Mouse (Mus musculus) CH12.LX (cell line): ENCODE results near the gene Hivep2. TPM values are rescaled to one million over a fixed set of nuclear protein-coding genes. Genes with fewer than 3 reads are reported as not detected.

ENCODE experiments used
- DNase-seq: peaks from one replicate; pipeline ENCODE4 v3.0.0-alpha.2; 2013; ENCODE audit errors: extremely low read depth
- H3K27ac ChIP-seq: 2 replicates; pipeline ENCODE4 v1.5.1; 2012; ENCODE audit warnings: low read depth, mild to moderate bottlenecking, control low read depth, moderate library complexity; ENCODE audit not compliant: insufficient read depth
- H3K27me3 ChIP-seq: replicated peaks from 2 replicates; pipeline ENCODE3; 2012; ENCODE audit warnings: inconsistent platforms
- H3K36me3 ChIP-seq, 2 experiments: replicated peaks in 1 of 2; 2 replicates each; pipeline versions ENCODE3 to v1.6.1; 2012; ENCODE audit warnings: inconsistent platforms in 1 of 2, low read length in 1 of 2, mild to moderate bottlenecking in 1 of 2, mixed read lengths in 1 of 2, moderate library complexity in 1 of 2; ENCODE audit not compliant: control insufficient read depth in 1 of 2, insufficient read depth in 1 of 2
- H3K4me1 ChIP-seq, 2 experiments: 2 replicates each; pipeline ENCODE4 v1.6.1; 2012; ENCODE audit warnings: inconsistent platforms in 1 of 2, moderate library complexity in 1 of 2; ENCODE audit not compliant: insufficient read depth in 2 of 2, control insufficient read depth in 1 of 2
- H3K4me2 ChIP-seq: 2 replicates; pipeline ENCODE4 v1.6.1; 2012; ENCODE audit warnings: low read depth, mild to moderate bottlenecking, control low read depth; ENCODE audit not compliant: poor library complexity, insufficient read depth, severe bottlenecking
- H3K4me3 ChIP-seq, 3 experiments: fragments of 150-350 bp in 1 of 3; sonication (generic) in 1 of 3; replicated peaks in 1 of 3; 2 replicates each; pipeline versions ENCODE3 to v1.5.1; 2011 to 2012; ENCODE audit warnings: low read depth in 2 of 3, low read length in 2 of 3, mild to moderate bottlenecking in 2 of 3, moderate library complexity in 2 of 3, control low read depth in 1 of 3, improper control_type of control experiment in 1 of 3, inconsistent platforms in 1 of 3, mixed read lengths in 1 of 3; ENCODE audit not compliant: poor library complexity in 1 of 3
- H3K79me2 ChIP-seq: replicated peaks from 2 replicates; pipeline ENCODE4 v1.6.1; 2012; ENCODE audit warnings: mild to moderate bottlenecking, moderate library complexity; ENCODE audit not compliant: control insufficient read depth, poor library complexity, insufficient read depth, severe bottlenecking; ENCODE audit errors: extremely low read depth
- H3K9ac ChIP-seq: 2 replicates; pipeline ENCODE4 v1.6.1; 2012; ENCODE audit warnings: low read depth, mild to moderate bottlenecking, control low read depth, moderate library complexity; ENCODE audit not compliant: insufficient read depth
- H3K9me3 ChIP-seq: replicated peaks from 2 replicates; pipeline ENCODE3; 2012; ENCODE audit warnings: low read length, inconsistent platforms, mixed read lengths
- BHLHE40 ChIP-seq: IDR thresholded peaks from 2 replicates; pipeline ENCODE4 v1.6.1; 2011; ENCODE audit warnings: mild to moderate bottlenecking, low read depth, low read length, improper control_type of control experiment
- CHD2 ChIP-seq: IDR thresholded peaks from 2 replicates; pipeline ENCODE4 v1.6.1; 2011; ENCODE audit warnings: low read length, improper control_type of control experiment
- ELF1 ChIP-seq: IDR thresholded peaks from 2 replicates; pipeline ENCODE4 v1.6.1; 2014; ENCODE audit warnings: low read depth, mild to moderate bottlenecking, inconsistent platforms, low read length, improper control_type of control experiment
- IRF4 ChIP-seq: IDR thresholded peaks from 2 replicates; pipeline ENCODE4 v1.6.1; 2014; ENCODE audit warnings: low read depth, mild to moderate bottlenecking, inconsistent platforms, low read length, improper control_type of control experiment
- JUN ChIP-seq: IDR thresholded peaks from 2 replicates; pipeline ENCODE4 v1.6.1; 2011; ENCODE audit warnings: low read depth, mild to moderate bottlenecking, low read length, improper control_type of control experiment, moderate library complexity; ENCODE audit not compliant: insufficient read depth
- MAX ChIP-seq: IDR thresholded peaks from 2 replicates; pipeline ENCODE4 v1.6.1; 2011; ENCODE audit warnings: low read length, improper control_type of control experiment
- MAZ ChIP-seq: IDR thresholded peaks from 2 replicates; pipeline ENCODE4 v1.6.1; 2012; ENCODE audit warnings: low read depth, mild to moderate bottlenecking, inconsistent platforms, low read length, improper control_type of control experiment, moderate library complexity
- MEF2A ChIP-seq: IDR thresholded peaks from 2 replicates; pipeline ENCODE4 v1.6.1; 2014; ENCODE audit warnings: low read depth, mild to moderate bottlenecking, inconsistent platforms, low read length, improper control_type of control experiment, borderline replicate concordance
- MYC ChIP-seq: IDR thresholded peaks from 2 replicates; pipeline ENCODE4 v1.6.1; 2011; ENCODE audit warnings: low read depth, mild to moderate bottlenecking, improper control_type of control experiment, low read length
- NELFE ChIP-seq: IDR thresholded peaks from 2 replicates; pipeline ENCODE4 v1.6.1; 2011; ENCODE audit warnings: low read depth, low read length, improper control_type of control experiment
- PAX5 ChIP-seq: IDR thresholded peaks from 2 replicates; pipeline ENCODE4 v1.6.1; 2012; ENCODE audit warnings: low read length, inconsistent platforms, mixed read lengths
- RCOR1 ChIP-seq: conservative IDR thresholded peaks from 2 replicates; pipeline ENCODE4 v1.6.1; 2012; ENCODE audit warnings: low read depth, mild to moderate bottlenecking, inconsistent platforms, low read length, improper control_type of control experiment
- USF2 ChIP-seq: conservative IDR thresholded peaks from 2 replicates; pipeline ENCODE4 v1.6.1; 2011; ENCODE audit warnings: low read depth, low read length, improper control_type of control experiment
- ZKSCAN1 ChIP-seq: IDR thresholded peaks from 2 replicates; pipeline ENCODE4 v1.6.1; 2012; ENCODE audit warnings: low read depth, inconsistent platforms, low read length, improper control_type of control experiment, borderline replicate concordance
- ZMIZ1 ChIP-seq: IDR thresholded peaks from 2 replicates; pipeline ENCODE4 v1.6.1; 2012; ENCODE audit warnings: low read depth, mild to moderate bottlenecking, inconsistent platforms, low read length, improper control_type of control experiment
- dilution Hi-C: fragments of 300-500 bp; cut with MboI; formaldehyde crosslinking; loops from 2 replicates; pipeline ENCODE4 v1.14.3; 2020; ENCODE audit warnings: low sequenced_read_pairs; ENCODE audit not compliant: extremely low pct_unique_long_range_greater_than_20kb, extremely low pct_ligation_motif_present
- in situ Hi-C: fragments of 300-500 bp; cut with MboI; formaldehyde crosslinking; loops from 3 replicates; pipeline ENCODE4 v1.14.3; 2019; ENCODE audit warnings: low sequenced_read_pairs, low pct_ligation_motif_present, low pct_unique_long_range_greater_than_20kb, mixed read lengths
- polyA plus RNA-seq: library from polyadenylated mRNA; unstranded; fragments of >175 nt; gene quantifications from 2 replicates; pipeline ENCODE4 v1.2.1, GENCODE M21; 2012; ENCODE audit warnings: low read depth; ENCODE audit not compliant: insufficient read length
- total RNA-seq, 2 experiments: library from RNA; depleted of rRNA; stranded (reverse); fragments of 300-350 nt in 1 of 2; fragments of >200 nt in 1 of 2; gene quantifications; 2 replicates each; pipeline ENCODE4 v1.2.3; 2012 to 2014

Gene Hivep2
- total and polyA plus RNA-seq, 3 experiments, result 0.59 to 2.7 (median 1.4) TPM

GRCm38 (mm10) chr10:13997336-13997735, 31.5 kb downstream of the Hivep2 start:
- dilution Hi-C loops (no loop called here), in situ Hi-C loops (no loop called here)
- no peak for DNase-seq
- Histone ChIP-seq H3K36me3 (no peaks in the 10 kb centered on the region), H3K27me3 (no peaks in the 10 kb centered on the region), H3K9me3 (no peaks in the 10 kb centered on the region), H3K4me3 (no peak overlapping the region), H3K79me2 (no peaks in the 10 kb centered on the region), H3K27ac (no peak overlapping the region), H3K9ac (peak overlapping the region; percentile 35; the same call in 1 of the 2 replicates), H3K4me2 (peak overlapping the region; percentile 75), H3K4me1 (peaks cover 17 to 26% of the 10 kb centered on the region in 2 experiments)
- TF ChIP-seq IRF4, result 0 out of 2 replicates have a peak, but pooled peaks have one; percentile 45
- no peak for TF ChIP-seq RCOR1
- no peak for TF ChIP-seq MEF2A

- Histone ChIP-seq H3K27me3 (no peaks in the 10 kb centered on the region), H3K79me2 (no peaks in the 10 kb centered on the region), H3K9me3 (no peaks in the 10 kb centered on the region), H3K27ac (no peak overlapping the region), H3K4me3 (no peak overlapping the region), H3K4me2 (no peak overlapping the region), H3K36me3 (no peaks in the 10 kb centered on the region), H3K4me1 (peaks cover 0 to 3% of the 10 kb centered on the region in 2 experiments; a peak in 1 of 4 replicates), H3K9ac (no peak overlapping the region)
- in situ Hi-C loops, result no loop called here
- dilution Hi-C loops, result no loop called here
- no peak for DNase-seq
- TF ChIP-seq ZMIZ1, result no peak
- no peak for TF ChIP-seq MEF2A
- no peak for TF ChIP-seq CHD2
- no peak for TF ChIP-seq MAZ
- TF ChIP-seq MYC, result no peak
- no peak for TF ChIP-seq PAX5
- no peak for TF ChIP-seq MAX
- no peak for TF ChIP-seq ELF1
- no peak for TF ChIP-seq BHLHE40
- TF ChIP-seq USF2, result no peak
- no peak for TF ChIP-seq JUN
- TF ChIP-seq NELFE, result no peak
- no peak for TF ChIP-seq ZKSCAN1
These were observed 39.1 kb downstream of the Hivep2 start for GRCm38 (mm10) chr10:14004769-14005517.
